Mouse (Mus musculus) lung, postnatal 0 days (tissue): ENCODE measurements around the gene Cd86. TPM values are rescaled to one million over a fixed set of nuclear protein-coding genes. Genes with fewer than 3 reads are reported as not detected.

Source experiments
- ATAC-seq: fragments of 200-750 bp; cut with Nextera tagmentation; 2 replicates; pipeline ENCODE4 v1.8.0; 2017; ENCODE audit warnings: moderate library complexity
- DNase-seq: peaks from one replicate; pipeline ENCODE4 v3.0.0-alpha.2; 2016; ENCODE audit warnings: low spot score
- H3K27ac ChIP-seq: fragments of 300-500 bp; sonication (generic); 2 replicates; pipeline ENCODE4 v1.5.1; 2014; ENCODE audit warnings: antibody characterized with exemption, mild to moderate bottlenecking, low read length, mixed read lengths
- H3K27me3 ChIP-seq: fragments of 300-500 bp; sonication (generic); replicated peaks from 2 replicates; pipeline ENCODE4 v1.6.1; 2014; ENCODE audit warnings: low read length, mixed read lengths; ENCODE audit not compliant: insufficient read depth
- H3K36me3 ChIP-seq: fragments of 300-500 bp; sonication (generic); 2 replicates; pipeline ENCODE4 v1.6.1; 2014; ENCODE audit warnings: low read length, mixed read lengths; ENCODE audit not compliant: insufficient read depth
- H3K4me1 ChIP-seq: fragments of 300-500 bp; sonication (generic); 2 replicates; pipeline ENCODE4 v1.6.1; 2014; ENCODE audit warnings: antibody characterized with exemption, low read depth, low read length, mixed read lengths; ENCODE audit not compliant: insufficient read depth
- H3K4me2 ChIP-seq: fragments of 300-500 bp; sonication (generic); replicated peaks from 2 replicates; pipeline ENCODE4 v1.6.1; 2014; ENCODE audit warnings: low read depth, mild to moderate bottlenecking, low read length, moderate library complexity, mixed read lengths
- H3K4me3 ChIP-seq: fragments of 300-500 bp; sonication (generic); 2 replicates; pipeline ENCODE4 v1.5.1; 2014; ENCODE audit warnings: low read depth, low read length
- H3K9ac ChIP-seq: fragments of 300-500 bp; sonication (generic); replicated peaks from 2 replicates; pipeline ENCODE4 v1.6.1; 2014; ENCODE audit warnings: low read depth, mild to moderate bottlenecking
- H3K9me3 ChIP-seq: fragments of 300-500 bp; sonication (generic); 2 replicates; pipeline ENCODE4 v1.6.1; 2016; ENCODE audit warnings: low read length, mixed read lengths
- CTCF ChIP-seq: IDR thresholded peaks from 2 replicates; pipeline ENCODE4 v1.5.1; 2016; ENCODE audit warnings: antibody characterized with exemption, mild to moderate bottlenecking
- EP300 ChIP-seq: IDR thresholded peaks from 2 replicates; pipeline ENCODE4 v1.6.1; 2016; ENCODE audit warnings: antibody characterized with exemption, mild to moderate bottlenecking, control low read depth
- WGBS: fragments of 180-500 bp; shearing (Covaris S2); extraction: QIAGEN DNeasy Blood & Tissue Kit; methylation state at CpG from one replicate; pipeline ENCODE4 v1.1.7; 2014; 5-methylcytosine and 5-hydroxymethylcytosine counted together
- polyA plus RNA-seq: library from polyadenylated mRNA; unstranded; fragments of >200 nt; fragmentation: Nextera tagmentation; extraction: Ambion mirVana; gene quantifications from 2 replicates; pipeline ENCODE4 v1.2.1, GENCODE M21; 2015

The Cd86 gene
- polyA plus RNA-seq, 1 experiment from 2014 or later, result 2.6 TPM

GRCm38 (mm10) chr16:36627740-36628139 is 38.1 kb downstream of the Cd86 start:
- no peaks in the 10 kb centered on the region for H3K9me3 ChIP-seq
- 92% methylated on average over 1 of the region's 1 CpGs for WGBS

GRCm38 (mm10) chr16:36626567-36627197 is 39.2 kb downstream of the Cd86 start:
- ATAC-seq (0 out of 2 replicates have a peak, but pooled peaks have one; percentile 19), DNase-seq (peak; percentile 72)
- Histone ChIP-seq H3K27me3 (no peaks in the 10 kb centered on the region), H3K4me3 (no peak overlapping the region), H3K9me3 (no peaks in the 10 kb centered on the region), H3K4me1 (no peaks in the 10 kb centered on the region), H3K4me2 (no peak overlapping the region), H3K36me3 (no peaks in the 10 kb centered on the region), H3K27ac (no peak overlapping the region), H3K9ac (no peak overlapping the region)
- 71% methylated on average over 5 of the region's 5 CpGs for WGBS
- TF ChIP-seq CTCF, result no peak
- TF ChIP-seq EP300, result no peak

More at GRCm38 (mm10) chr16:36627740-36628139, 38.1 kb downstream of the Cd86 start:
- ATAC-seq (no peak), DNase-seq (no peak)
- Histone ChIP-seq H3K27ac (no peak overlapping the region), H3K9ac (no peak overlapping the region), H3K4me1 (no peaks in the 10 kb centered on the region), H3K27me3 (no peaks in the 10 kb centered on the region), H3K4me3 (no peak overlapping the region), H3K4me2 (no peak overlapping the region), H3K36me3 (no peaks in the 10 kb centered on the region)
- TF ChIP-seq EP300 (no peak), CTCF (no peak)

GRCm38 (mm10) chr16:36625909-36626308 is 40.0 kb downstream of the Cd86 start:
- H3K4me2 ChIP-seq, result no peak overlapping the region
- DNase-seq (no peak), ATAC-seq (no peak)
- H3K4me3 ChIP-seq, result no peak overlapping the region
- TF ChIP-seq CTCF, result no peak
- no peak for TF ChIP-seq EP300
- no peaks in the 10 kb centered on the region for H3K27me3 ChIP-seq
- H3K36me3 ChIP-seq, result no peaks in the 10 kb centered on the region
- H3K27ac ChIP-seq, result no peak overlapping the region
- no peaks in the 10 kb centered on the region for H3K9me3 ChIP-seq
- no peak overlapping the region for H3K9ac ChIP-seq
- WGBS, result 83% methylated on average over 1 of the region's 1 CpGs
- no peaks in the 10 kb centered on the region for H3K4me1 ChIP-seq

GRCm38 (mm10) chr16:36622320-36622719 is 43.6 kb downstream of the Cd86 start:
- Histone ChIP-seq H3K27ac (no peak overlapping the region), H3K27me3 (no peaks in the 10 kb centered on the region), H3K9me3 (no peaks in the 10 kb centered on the region), H3K4me3 (no peak overlapping the region), H3K4me1 (no peaks in the 10 kb centered on the region), H3K9ac (no peak overlapping the region), H3K4me2 (no peak overlapping the region), H3K36me3 (no peaks in the 10 kb centered on the region)
- ATAC-seq (no peak), DNase-seq (no peak)
- WGBS, result 66% methylated on average over 3 of the region's 3 CpGs
- TF ChIP-seq EP300 (no peak), CTCF (no peak)

- Histone ChIP-seq H3K27ac (no peak overlapping the region), H3K9me3 (no peaks in the 10 kb centered on the region), H3K4me3 (no peak overlapping the region), H3K36me3 (no peaks in the 10 kb centered on the region), H3K4me1 (no peaks in the 10 kb centered on the region), H3K27me3 (no peaks in the 10 kb centered on the region), H3K9ac (no peak overlapping the region), H3K4me2 (no peak overlapping the region)
- WGBS, result 82% methylated on average over 3 of the region's 3 CpGs
- no peak for ATAC-seq
- TF ChIP-seq CTCF (no peak), EP300 (no peak)
- no peak for DNase-seq
These were observed 44.8 kb downstream of the Cd86 start for GRCm38 (mm10) chr16:36621108-36621507.

- TF ChIP-seq CTCF, result no peak
- no peak for TF ChIP-seq EP300
- Histone ChIP-seq H3K36me3 (no peaks in the 10 kb centered on the region), H3K9ac (no peak overlapping the region), H3K4me2 (no peak overlapping the region), H3K4me1 (no peaks in the 10 kb centered on the region), H3K4me3 (no peak overlapping the region), H3K27ac (no peak overlapping the region), H3K27me3 (no peaks in the 10 kb centered on the region), H3K9me3 (no peaks in the 10 kb centered on the region)
- ATAC-seq, result no peak
- 80% methylated on average over 2 of the region's 2 CpGs for WGBS
- DNase-seq, result no peak
These were observed 52.2 kb downstream of the Cd86 start for GRCm38 (mm10) chr16:36613701-36614100.
